Mouse (Mus musculus): ENCODE measurements at regions not wholly inside any gene's neighbourhood (a gene's known extent, or its start where the extent isn't known, plus 50 kb on each side); places are given as distances from the start of the nearest gene placed in this dataset.

DNA sequence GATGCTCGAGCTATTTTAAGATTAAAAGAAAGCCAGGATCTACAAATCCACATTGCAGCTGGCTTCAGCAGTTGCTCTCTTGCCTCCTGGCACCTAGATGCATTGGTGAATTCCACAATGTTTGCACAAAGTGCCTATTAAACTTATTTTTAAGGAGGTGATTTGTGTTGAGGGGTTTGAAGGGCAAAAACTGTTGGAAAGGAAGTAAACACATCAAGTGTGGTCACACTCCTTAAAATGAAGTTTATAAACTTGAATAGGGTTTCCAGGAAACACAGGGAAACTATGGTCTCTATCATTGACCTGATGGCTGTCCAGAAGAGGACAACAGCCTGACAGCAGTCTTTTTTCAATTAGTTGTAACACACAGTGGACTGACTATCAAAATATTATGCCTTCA lies 205.4 kb downstream of the Papss1 start:
- Histone ChIP-seq H3K4me3 (replicated peaks in 1 of 3; ENCODE audit: low read depth in 2 of 3, low read length in 2 of 3, poor library complexity in 1 of 3) (no peak overlapping the region), H3K9me3 (replicated peaks; ENCODE audit: low read length) (no peaks in the 10 kb centered on the region), H3K9ac (ENCODE audit: insufficient read depth, low read depth) (no peak overlapping the region), H3K4me2 (ENCODE audit: insufficient read depth, low read depth, poor library complexity, severe bottlenecking) (no peak overlapping the region), H3K36me3 (replicated peaks in 1 of 2; ENCODE audit: control insufficient read depth in 1 of 2, insufficient read depth in 1 of 2, low read length in 1 of 2) (no peaks in the 10 kb centered on the region), H3K27ac (ENCODE audit: insufficient read depth, low read depth) (no peak overlapping the region), H3K4me1 (ENCODE audit: control insufficient read depth in 1 of 2, insufficient read depth in 2 of 2) (peaks cover 0 to 8% of the 10 kb centered on the region in 2 experiments; a peak in 2 of 4 replicates), H3K79me2 (replicated peaks; ENCODE audit: control insufficient read depth, extremely low read depth, insufficient read depth, poor library complexity, severe bottlenecking) (no peaks in the 10 kb centered on the region), H3K27me3 (replicated peaks) (no peaks in the 10 kb centered on the region)
- dilution Hi-C loops (cut with MboI; ENCODE audit: extremely low pct_ligation_motif_present, extremely low pct_unique_long_range_greater_than_20kb, low sequenced_read_pairs), result no loop called here
- no peak for DNase-seq (ENCODE audit: extremely low read depth)
- in situ Hi-C loops (cut with MboI; ENCODE audit: low pct_ligation_motif_present, low pct_unique_long_range_greater_than_20kb, low sequenced_read_pairs), result no loop called here
- TF ChIP-seq MEF2A (IDR thresholded peaks at IDR 0.05; ENCODE audit: borderline replicate concordance, low read depth, low read length), result no peak
- no peak for TF ChIP-seq TBP (conservative IDR thresholded peaks at IDR 0.05; ENCODE audit: low read depth, low read length)

DNA sequence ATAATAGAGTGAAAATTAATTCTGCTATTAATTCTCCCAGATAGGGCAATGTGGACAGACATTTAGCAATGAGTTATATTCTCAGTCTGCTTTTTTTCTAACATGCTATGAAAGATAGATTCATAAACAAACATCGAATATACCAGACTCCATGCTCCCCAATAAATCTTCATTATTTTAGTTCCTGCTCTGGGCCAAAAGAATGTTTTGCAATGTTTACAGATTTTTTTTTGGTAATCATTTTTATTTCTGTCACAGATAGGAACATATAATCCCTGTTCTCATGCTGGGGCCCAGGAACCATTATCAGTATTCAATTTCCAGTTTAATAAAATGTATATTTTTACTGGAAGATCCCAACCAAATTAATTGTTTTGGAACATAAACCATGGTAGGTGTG lies 205.9 kb downstream of the Papss1 start:
- TF ChIP-seq SMC3 (IDR thresholded peaks at IDR 0.05; ENCODE audit: low read depth, low read length) (no peak), MEF2A (IDR thresholded peaks at IDR 0.05; ENCODE audit: borderline replicate concordance, low read depth, low read length) (no peak), ELF1 (IDR thresholded peaks at IDR 0.05; ENCODE audit: low read depth, low read length) (no peak), IRF4 (IDR thresholded peaks at IDR 0.05; ENCODE audit: low read depth, low read length) (no peak), GABPA (IDR thresholded peaks at IDR 0.05; ENCODE audit: insufficient replicate concordance, low read depth, low read length) (no peak), NELFE (IDR thresholded peaks at IDR 0.05; ENCODE audit: low read depth, low read length) (no peak), MAZ (IDR thresholded peaks at IDR 0.05; ENCODE audit: low read depth, low read length) (no peak), USF2 (conservative IDR thresholded peaks at IDR 0.05; ENCODE audit: low read depth, low read length) (no peak), TCF12 (IDR thresholded peaks at IDR 0.05; ENCODE audit: low read depth, low read length) (no peak), JUN (IDR thresholded peaks at IDR 0.05; ENCODE audit: insufficient read depth, low read depth, low read length) (no peak), USF1 (IDR thresholded peaks at IDR 0.05; ENCODE audit: low read depth, low read length) (no peak), MYC (IDR thresholded peaks at IDR 0.05; ENCODE audit: low read depth, low read length) (no peak), KAT2A (IDR thresholded peaks at IDR 0.05; ENCODE audit: insufficient replicate concordance, low read length) (no peak), MAX (IDR thresholded peaks at IDR 0.05; ENCODE audit: low read length) (no peak)
- no peak for DNase-seq (ENCODE audit: extremely low read depth)
- no peak overlapping the region for H3K27ac ChIP-seq (ENCODE audit: insufficient read depth, low read depth)
- H3K9ac ChIP-seq (ENCODE audit: insufficient read depth, low read depth), result no peak overlapping the region
- no peaks in the 10 kb centered on the region for H3K27me3 ChIP-seq (replicated peaks)
- H3K79me2 ChIP-seq (replicated peaks; ENCODE audit: control insufficient read depth, extremely low read depth, insufficient read depth, poor library complexity, severe bottlenecking), result no peaks in the 10 kb centered on the region
- H3K9me3 ChIP-seq (replicated peaks; ENCODE audit: low read length), result no peaks in the 10 kb centered on the region
- H3K4me2 ChIP-seq (ENCODE audit: insufficient read depth, low read depth, poor library complexity, severe bottlenecking), result no peak overlapping the region
- dilution Hi-C loops (cut with MboI; ENCODE audit: extremely low pct_ligation_motif_present, extremely low pct_unique_long_range_greater_than_20kb, low sequenced_read_pairs) (no loop called here), in situ Hi-C loops (cut with MboI; ENCODE audit: low pct_ligation_motif_present, low pct_unique_long_range_greater_than_20kb, low sequenced_read_pairs) (no loop called here)
- H3K4me3 ChIP-seq (replicated peaks in 1 of 3; ENCODE audit: low read depth in 2 of 3, low read length in 2 of 3, poor library complexity in 1 of 3), result no peak overlapping the region
- H3K36me3 ChIP-seq (replicated peaks in 1 of 2; ENCODE audit: control insufficient read depth in 1 of 2, insufficient read depth in 1 of 2, low read length in 1 of 2), result no peaks in the 10 kb centered on the region
- peaks cover 0 to 13% of the 10 kb centered on the region in 2 experiments; a peak in 2 of 4 replicates for H3K4me1 ChIP-seq (ENCODE audit: control insufficient read depth in 1 of 2, insufficient read depth in 2 of 2)
